ENCODE assay signal across 8 mouse cellular contexts in the genomic region with DNA sequence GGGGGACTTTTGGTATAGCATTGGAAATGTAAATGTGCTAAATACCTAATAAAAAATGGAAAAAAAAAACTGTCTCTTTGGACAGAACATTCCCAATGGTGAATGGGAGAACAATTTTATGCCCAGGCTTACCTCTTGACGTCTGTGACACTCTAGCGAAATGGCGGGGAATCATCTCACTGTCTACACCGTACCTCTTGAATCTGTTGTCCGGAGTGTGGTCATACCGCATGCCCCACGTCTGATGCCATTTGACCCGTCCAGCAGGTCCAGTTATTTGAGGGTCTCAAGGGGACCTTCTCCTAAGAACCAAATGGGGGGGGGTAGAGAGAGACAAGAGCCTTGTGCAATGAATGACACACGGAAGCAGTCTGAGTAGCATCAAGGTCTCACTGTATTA.
DNase-seq lines count a peak whose midpoint lies in the region; ATAC-seq and TF ChIP-seq lines count a peak whose summit lies in the region.
"Not testable (repeated sequence)": the region's sequence is repeated elsewhere in the genome, so short reads cannot be mapped to it uniquely, and the experiment has no call there.

No protein-coding gene starts in this region.

- H3K4me1 ChIP-seq in embryonic facial prominence, embryonic 11.5 days (ENCODE audit: control insufficient read depth, insufficient read depth, low read length); forebrain, postnatal 0 days (ENCODE audit: insufficient read depth); heart, postnatal 0 days (ENCODE audit: control insufficient read depth, insufficient read depth); hindbrain, postnatal 0 days (ENCODE audit: insufficient read depth, low read length); kidney, postnatal 0 days (replicated peaks; ENCODE audit: insufficient read depth, low read length); liver, embryonic 12.5 days; midbrain, embryonic 13.5 days (replicated peaks); neural tube, embryonic 15.5 days: not testable (repeated sequence)

- TF ChIP-seq CTCF in forebrain, postnatal 0 days (IDR thresholded peaks at IDR 0.05; ENCODE audit: low read depth); heart, postnatal 0 days (IDR thresholded peaks at IDR 0.05; ENCODE audit: low read depth); hindbrain, postnatal 0 days (IDR thresholded peaks at IDR 0.05; ENCODE audit: low read depth); kidney, postnatal 0 days (IDR thresholded peaks at IDR 0.05; ENCODE audit: low read depth): not testable (repeated sequence)

- not testable (repeated sequence) for H3K4me2 ChIP-seq in embryonic facial prominence, embryonic 11.5 days (ENCODE audit: low read depth, low read length); forebrain, postnatal 0 days (ENCODE audit: low read depth); heart, postnatal 0 days (ENCODE audit: low read depth, low read length); hindbrain, postnatal 0 days (ENCODE audit: low read depth, low read length); kidney, postnatal 0 days (ENCODE audit: low read length); liver, embryonic 12.5 days; midbrain, embryonic 13.5 days (replicated peaks); neural tube, embryonic 15.5 days

- DNase-seq in embryonic facial prominence, embryonic 11.5 days (ENCODE audit: low spot score); forebrain, postnatal 0 days; heart, postnatal 0 days (ENCODE audit: low spot score); hindbrain, postnatal 0 days (ENCODE audit: low spot score); kidney, postnatal 0 days (ENCODE audit: low spot score): not testable (repeated sequence)

- H3K27me3 ChIP-seq in embryonic facial prominence, embryonic 11.5 days (ENCODE audit: control insufficient read depth, insufficient read depth, low read length); forebrain, postnatal 0 days (ENCODE audit: insufficient read depth, low read length); heart, postnatal 0 days (ENCODE audit: control insufficient read depth, insufficient read depth, low read length); hindbrain, postnatal 0 days (ENCODE audit: insufficient read depth, low read length); kidney, postnatal 0 days (ENCODE audit: insufficient read depth, low read length); liver, embryonic 12.5 days (replicated peaks); midbrain, embryonic 13.5 days; neural tube, embryonic 15.5 days (replicated peaks): not testable (repeated sequence)

- H3K27ac ChIP-seq in embryonic facial prominence, embryonic 11.5 days (replicated peaks; ENCODE audit: low read depth, low read length); forebrain, postnatal 0 days (ENCODE audit: low read depth, low read length); heart, postnatal 0 days (ENCODE audit: low read depth); hindbrain, postnatal 0 days; kidney, postnatal 0 days; liver, embryonic 12.5 days; midbrain, embryonic 13.5 days; neural tube, embryonic 15.5 days (replicated peaks): not testable (repeated sequence)

- ATAC-seq in embryonic facial prominence, embryonic 11.5 days (replicated peaks; ENCODE audit: insufficient number of reproducible peaks, low FRiP score, low TSS enrichment, low read depth), result peak; percentile 78
- ATAC-seq in forebrain, postnatal 0 days, result peak; percentile 23; the same call in 1 of the 2 replicates
- peak; percentile 53; the same call in 1 of the 2 replicates for ATAC-seq in heart, postnatal 0 days (ENCODE audit: insufficient read depth, low read depth)
- peak; percentile 70; the same call in 1 of the 2 replicates for ATAC-seq in hindbrain, postnatal 0 days
- peak; percentile 60 for ATAC-seq in kidney, postnatal 0 days (replicated peaks; ENCODE audit: low FRiP score, low read depth)
- peak; percentile 60 for ATAC-seq in liver, embryonic 12.5 days
- ATAC-seq in midbrain, embryonic 13.5 days, result 0 out of 2 replicates have a peak, but pooled peaks have one; percentile 70
- peak; percentile 62; the same call in 1 of the 2 replicates for ATAC-seq in neural tube, embryonic 15.5 days (ENCODE audit: low FRiP score)

- not testable (repeated sequence) for H3K9ac ChIP-seq in embryonic facial prominence, embryonic 11.5 days (replicated peaks; ENCODE audit: low read length); forebrain, postnatal 0 days; heart, postnatal 0 days (replicated peaks; ENCODE audit: low read depth, low read length); hindbrain, postnatal 0 days (replicated peaks; ENCODE audit: low read length); kidney, postnatal 0 days (ENCODE audit: low read depth, low read length); liver, embryonic 12.5 days; midbrain, embryonic 13.5 days (replicated peaks); neural tube, embryonic 15.5 days (replicated peaks)

- not testable (repeated sequence) for TF ChIP-seq EP300 in heart, postnatal 0 days (IDR thresholded peaks at IDR 0.05; ENCODE audit: low read depth)

- WGBS in embryonic facial prominence, embryonic 11.5 days, result 91% methylated on average over 9 of the region's 9 CpGs
- WGBS in forebrain, postnatal 0 days, result 93% methylated on average over 9 of the region's 9 CpGs
- WGBS in heart, postnatal 0 days, result 85% methylated on average over 9 of the region's 9 CpGs
- WGBS in hindbrain, postnatal 0 days, result 93% methylated on average over 9 of the region's 9 CpGs
- 92% methylated on average over 9 of the region's 9 CpGs for WGBS in kidney, postnatal 0 days
- WGBS in liver, embryonic 12.5 days (ENCODE audit: insufficient replicate concordance), result 76% methylated on average over 9 of the region's 9 CpGs
- WGBS in midbrain, embryonic 13.5 days, result 93% methylated on average over 9 of the region's 9 CpGs
- WGBS in neural tube, embryonic 15.5 days, result 92% methylated on average over 9 of the region's 9 CpGs

- H3K4me3 ChIP-seq in embryonic facial prominence, embryonic 11.5 days (ENCODE audit: low read depth, low read length); forebrain, postnatal 0 days (ENCODE audit: low read depth, low read length); heart, postnatal 0 days (ENCODE audit: low read depth, low read length); hindbrain, postnatal 0 days (ENCODE audit: low read length); kidney, postnatal 0 days (replicated peaks; ENCODE audit: low read depth, low read length); liver, embryonic 12.5 days; midbrain, embryonic 13.5 days (replicated peaks); neural tube, embryonic 15.5 days (replicated peaks): not testable (repeated sequence)

- H3K36me3 ChIP-seq in embryonic facial prominence, embryonic 11.5 days (replicated peaks; ENCODE audit: control insufficient read depth, insufficient read depth, low read depth, low read length); forebrain, postnatal 0 days (ENCODE audit: insufficient read depth); heart, postnatal 0 days (replicated peaks; ENCODE audit: control insufficient read depth, insufficient read depth, low read length); hindbrain, postnatal 0 days (ENCODE audit: insufficient read depth, low read length); kidney, postnatal 0 days (ENCODE audit: insufficient read depth, low read length); liver, embryonic 12.5 days; midbrain, embryonic 13.5 days; neural tube, embryonic 15.5 days: not testable (repeated sequence)

- H3K9me3 ChIP-seq in embryonic facial prominence, embryonic 11.5 days (replicated peaks; ENCODE audit: control insufficient read depth, low read length); forebrain, postnatal 0 days (ENCODE audit: low read length); heart, postnatal 0 days (replicated peaks; ENCODE audit: control insufficient read depth, low read length); hindbrain, postnatal 0 days (ENCODE audit: low read length); kidney, postnatal 0 days (replicated peaks; ENCODE audit: low read length); midbrain, embryonic 13.5 days; neural tube, embryonic 15.5 days (replicated peaks): not testable (repeated sequence)
- peaks cover 21% of the 10 kb centered on the region for H3K9me3 ChIP-seq in liver, embryonic 12.5 days (replicated peaks)

Comparison
In these comparisons a context has a peak if more than half of its experiments do, and no peak if none do; other contexts are left out.
1. ATAC-seq: peak in every context shown above with its lines; median percentile 78 in embryonic facial prominence, embryonic 11.5 days; 70 in hindbrain, postnatal 0 days; 70 in midbrain, embryonic 13.5 days; 62 in neural tube, embryonic 15.5 days; 60 in kidney, postnatal 0 days; 60 in liver, embryonic 12.5 days; 53 in heart, postnatal 0 days; 23 in forebrain, postnatal 0 days.